Mouse (Mus musculus) gastrocnemius, adult 8-10 months (tissue): ENCODE results near the gene Trim72. TPM values are rescaled to one million over a fixed set of nuclear protein-coding genes. Genes with fewer than 3 reads are reported as not detected.

Experiments
- DNase-seq, 2 experiments: peaks; one replicate each; pipeline ENCODE4 v3.0.0; 2022; ENCODE audit warnings: low spot score in 2 of 2
- total RNA-seq, 4 experiments: library from RNA; stranded (reverse); gene quantifications; 2 replicates each; pipeline ENCODE4 v1.2.4; 2022

Gene Trim72
- total RNA-seq: 100 to 1,000 TPM; 204 to 246 (median 223) TPM

DNA sequence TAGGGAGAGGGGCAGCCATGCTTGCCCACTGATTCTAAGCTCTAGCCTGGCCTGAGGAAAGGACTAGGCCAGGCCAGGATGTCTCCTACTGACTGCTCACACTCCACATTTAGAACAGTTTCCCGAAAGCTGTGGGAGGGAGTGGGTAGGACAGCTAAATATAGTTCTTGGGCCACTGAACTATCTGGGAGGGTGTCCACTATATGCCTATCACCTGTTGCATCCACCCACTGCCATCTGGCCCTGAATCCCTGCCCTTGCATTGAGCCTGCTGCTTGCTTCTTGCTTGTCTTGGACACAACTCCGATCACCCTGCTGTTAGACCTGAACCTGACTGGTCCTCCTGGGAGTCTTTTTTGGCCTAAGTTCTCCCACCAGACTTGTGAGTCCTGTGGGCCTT is at the start of gene Trim72:
Gene Trim72 (plus strand): TSS at position 262 of the 400 bp plus-strand sequence.
- DNase-seq: peak; percentile 66 to 74

DNA sequence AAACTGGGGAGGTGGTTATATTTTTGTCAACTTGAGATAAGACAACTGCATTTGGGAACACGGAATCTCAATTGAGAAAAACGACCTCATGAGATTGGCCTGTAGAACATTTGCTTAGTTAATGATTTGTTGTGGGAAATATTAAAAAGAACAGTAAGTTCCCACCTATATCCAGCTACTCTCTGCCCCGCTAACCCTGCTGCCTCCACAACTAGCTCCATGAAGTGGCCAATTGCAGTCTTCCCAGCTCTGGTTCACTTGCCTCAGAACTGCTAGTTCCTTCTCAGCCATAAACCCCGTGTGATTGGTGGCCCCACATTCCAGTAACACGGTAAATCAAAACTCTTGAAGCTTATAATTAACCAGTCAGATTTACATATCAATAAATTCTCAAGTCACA is 44.4 kb upstream of the Trim72 start:
- no peak for DNase-seq

DNA sequence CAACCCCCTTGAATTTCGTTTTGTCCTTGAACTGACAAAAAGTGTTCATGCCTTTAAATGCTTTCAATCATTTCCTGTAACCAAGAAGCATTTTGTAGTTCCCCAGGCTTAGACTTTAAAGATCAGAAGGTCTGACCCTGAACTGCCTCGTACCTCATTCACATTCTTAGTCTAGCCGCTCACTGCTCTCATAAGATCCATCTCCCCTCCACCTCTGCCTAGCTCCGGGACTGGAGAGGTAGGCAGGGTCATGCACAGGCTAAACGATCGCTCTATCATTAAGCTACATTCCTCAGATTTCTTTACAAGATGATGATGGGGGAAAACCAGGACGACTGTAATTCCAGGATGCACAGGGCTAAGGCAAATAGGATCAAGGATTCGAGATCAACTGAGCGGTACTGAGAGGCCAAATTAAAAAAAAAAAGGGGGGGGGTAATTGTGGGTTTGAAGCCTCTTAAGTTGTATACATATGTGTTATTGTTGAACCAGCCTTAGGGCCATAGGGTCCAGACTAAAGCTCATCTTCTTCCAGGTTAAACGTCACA is 37.3 kb upstream of the Trim72 start:
- peak in 1 of 2 experiments; percentile 4 for DNase-seq

DNA sequence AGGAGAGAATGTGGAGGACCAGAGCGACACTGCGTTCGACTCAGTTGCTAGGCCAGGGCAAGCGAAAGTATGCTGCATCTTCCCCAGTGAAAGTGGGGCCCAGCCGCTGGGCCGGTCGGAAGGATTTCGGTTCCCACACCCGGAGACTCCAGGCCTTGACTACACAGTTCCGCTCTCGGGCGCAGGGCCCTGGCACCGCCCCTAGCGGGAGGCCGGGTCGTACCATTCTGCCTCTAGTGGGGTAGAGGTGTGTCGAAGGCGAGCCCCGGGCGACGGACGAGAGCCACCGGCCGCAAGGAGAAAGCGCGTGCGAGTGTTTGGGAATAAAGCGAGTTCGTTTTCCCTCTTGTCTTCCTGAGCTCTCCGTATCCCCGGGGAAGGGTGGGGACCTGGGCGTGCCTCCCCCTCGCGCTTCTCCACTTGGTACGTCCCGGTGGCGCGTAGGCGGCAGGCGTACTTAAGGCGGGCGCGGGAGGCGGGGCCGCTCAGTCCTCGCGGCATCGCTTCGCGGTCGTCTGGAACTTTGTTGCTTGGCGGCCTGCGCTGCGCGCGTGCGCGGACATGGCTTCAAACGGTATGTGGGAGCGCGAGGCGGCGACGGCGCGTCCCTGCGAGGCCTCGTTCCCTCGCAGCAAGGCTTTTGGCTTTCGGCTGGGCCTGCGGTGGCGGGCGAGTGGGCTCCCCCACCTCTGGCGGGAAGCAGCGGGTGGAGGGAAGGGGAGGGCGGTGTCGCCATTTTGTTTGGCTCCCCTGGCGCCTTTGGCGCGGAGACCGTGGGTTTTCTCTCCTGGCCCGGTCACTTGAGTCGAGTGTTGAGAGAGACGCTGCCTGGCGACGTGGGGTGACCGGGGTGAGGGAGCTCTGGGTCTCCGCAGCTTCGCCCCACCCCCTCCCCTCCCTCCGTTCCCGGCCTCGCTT is 36.5 kb upstream of the Trim72 start, which contains the start of gene Fus:
Gene Fus (plus strand): TSS at position 454 of the 918 bp plus-strand sequence.
- peak; percentile 92 to 94 for DNase-seq

DNA sequence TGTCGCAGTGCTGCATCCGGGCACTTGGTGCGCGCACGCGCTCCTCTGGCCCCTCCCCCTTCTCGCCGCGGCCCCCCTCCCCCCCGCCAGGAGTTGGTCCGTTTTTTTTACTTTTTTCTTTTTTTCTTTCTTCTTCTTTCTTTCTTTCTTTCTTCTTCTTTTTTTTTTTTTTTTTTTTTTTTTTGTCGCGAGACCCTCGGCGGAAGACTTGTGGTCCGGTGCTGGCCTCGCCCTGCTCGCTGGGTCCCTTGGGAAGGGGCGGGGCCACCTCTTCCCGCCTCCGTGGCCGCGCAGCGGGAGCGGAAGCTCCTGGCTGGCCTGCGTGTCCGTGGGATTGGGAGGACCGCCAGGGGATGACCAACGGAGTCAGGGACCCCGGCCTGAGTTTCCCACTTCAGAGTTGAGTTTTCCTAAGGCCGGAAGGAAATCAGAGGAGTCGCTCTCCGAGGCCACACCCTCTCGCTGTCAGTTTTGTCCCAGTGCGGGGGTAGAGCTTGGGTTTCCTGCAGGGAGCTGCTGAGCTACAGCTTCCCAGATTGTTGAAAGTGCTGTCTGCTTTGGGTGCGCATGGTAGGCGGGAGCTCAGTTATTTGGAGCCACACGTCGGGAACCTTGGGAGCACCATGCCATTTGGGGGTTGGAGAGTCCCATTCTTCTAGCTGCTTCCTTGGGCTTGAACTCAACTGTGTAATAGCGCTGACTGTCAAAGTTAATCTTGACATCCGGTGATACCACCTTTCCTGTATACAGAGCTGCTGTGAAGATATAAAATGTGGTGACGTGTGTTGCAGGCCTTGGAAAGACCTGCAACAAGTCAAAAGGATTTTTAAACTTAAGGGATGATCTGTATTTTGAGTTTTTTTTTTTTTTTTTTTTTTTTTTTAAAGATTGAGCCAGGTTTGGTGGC is 35.6 kb upstream of the Trim72 start:
- peak; percentile 70 to 77 for DNase-seq

DNA sequence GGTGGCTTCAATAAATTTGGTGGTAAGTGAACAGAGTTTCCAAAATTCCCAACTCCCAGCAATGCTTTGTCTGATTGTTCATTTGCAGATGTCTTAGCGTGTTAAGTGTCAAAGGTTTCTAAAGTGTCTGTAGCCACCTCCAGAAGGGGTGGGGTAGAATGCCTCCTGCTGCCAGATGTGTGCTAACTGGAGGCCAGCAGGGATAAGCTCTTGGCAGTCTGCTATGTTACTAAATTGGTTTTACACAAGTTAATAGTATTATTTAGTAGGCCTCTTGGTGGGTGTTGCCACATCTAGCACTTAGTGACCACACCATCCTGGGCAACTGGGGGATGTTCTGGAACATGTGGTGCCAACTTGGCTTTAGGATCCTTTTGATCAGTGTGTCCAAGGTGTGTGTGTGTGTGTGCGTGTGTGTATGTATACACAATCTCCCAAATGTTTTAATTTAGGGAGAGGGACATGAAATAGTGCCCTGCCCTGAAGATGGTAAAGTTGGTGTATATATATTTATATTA is 29.3 kb upstream of the Trim72 start:
- no peak for DNase-seq

DNA sequence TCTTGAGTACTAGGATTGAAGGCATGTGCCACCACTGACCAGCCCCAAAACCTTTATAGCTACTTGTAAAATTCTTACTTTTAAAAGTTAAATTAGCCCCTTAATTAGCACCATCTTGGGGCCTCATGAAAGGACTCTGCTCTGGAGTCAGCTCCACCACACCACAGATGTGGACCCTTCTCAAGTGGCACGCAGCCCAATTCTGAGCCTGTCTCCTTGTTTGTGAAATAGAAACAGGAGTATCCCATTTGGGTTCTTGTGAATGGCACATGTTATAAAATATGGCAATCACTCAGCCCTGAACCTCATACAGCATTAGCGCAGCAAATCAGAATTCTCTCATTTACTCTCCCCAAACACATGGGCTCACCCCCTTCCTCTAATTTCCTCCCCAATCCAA is 24.9 kb upstream of the Trim72 start:
- DNase-seq: no peak

DNA sequence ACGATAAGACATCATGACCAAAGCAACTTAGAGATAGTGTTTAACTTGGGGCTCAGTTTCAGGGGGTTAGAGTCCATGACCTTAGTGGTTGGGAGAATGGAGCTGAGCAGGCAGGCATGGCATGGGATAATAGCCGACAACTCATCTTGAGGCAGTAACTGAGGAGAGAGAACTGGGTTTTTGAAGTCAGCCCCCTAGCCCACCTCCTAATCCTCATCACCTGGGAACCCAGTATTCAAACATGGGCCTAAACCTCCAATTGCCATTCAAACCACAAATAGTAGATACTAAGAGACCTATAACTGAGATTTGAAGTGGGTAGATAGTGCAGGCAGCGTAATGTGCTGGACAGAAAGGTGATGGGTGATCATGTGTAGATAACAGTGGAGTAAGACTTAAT is 23.1 kb upstream of the Trim72 start:
- DNase-seq: no peak

DNA sequence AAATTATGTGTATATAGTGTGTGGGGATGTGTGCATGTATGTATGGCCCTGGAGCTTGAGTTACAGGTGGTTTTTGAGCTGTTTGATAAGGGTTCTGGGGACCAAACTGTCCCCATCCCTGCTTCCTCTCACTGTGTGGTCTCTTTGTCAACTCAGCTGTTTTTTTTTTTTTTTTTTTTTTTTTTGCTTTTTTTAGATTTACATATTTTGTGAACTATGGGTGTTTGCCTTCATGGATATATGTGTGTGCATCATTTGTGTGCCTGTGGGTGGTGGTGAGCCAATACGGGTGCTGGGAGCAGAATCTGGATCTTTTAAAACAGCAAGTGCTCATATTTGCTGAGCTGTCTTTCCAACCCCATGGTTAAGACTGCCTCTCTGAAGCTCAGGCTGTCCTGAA is 14.8 kb upstream of the Trim72 start:
- DNase-seq: no peak

DNA sequence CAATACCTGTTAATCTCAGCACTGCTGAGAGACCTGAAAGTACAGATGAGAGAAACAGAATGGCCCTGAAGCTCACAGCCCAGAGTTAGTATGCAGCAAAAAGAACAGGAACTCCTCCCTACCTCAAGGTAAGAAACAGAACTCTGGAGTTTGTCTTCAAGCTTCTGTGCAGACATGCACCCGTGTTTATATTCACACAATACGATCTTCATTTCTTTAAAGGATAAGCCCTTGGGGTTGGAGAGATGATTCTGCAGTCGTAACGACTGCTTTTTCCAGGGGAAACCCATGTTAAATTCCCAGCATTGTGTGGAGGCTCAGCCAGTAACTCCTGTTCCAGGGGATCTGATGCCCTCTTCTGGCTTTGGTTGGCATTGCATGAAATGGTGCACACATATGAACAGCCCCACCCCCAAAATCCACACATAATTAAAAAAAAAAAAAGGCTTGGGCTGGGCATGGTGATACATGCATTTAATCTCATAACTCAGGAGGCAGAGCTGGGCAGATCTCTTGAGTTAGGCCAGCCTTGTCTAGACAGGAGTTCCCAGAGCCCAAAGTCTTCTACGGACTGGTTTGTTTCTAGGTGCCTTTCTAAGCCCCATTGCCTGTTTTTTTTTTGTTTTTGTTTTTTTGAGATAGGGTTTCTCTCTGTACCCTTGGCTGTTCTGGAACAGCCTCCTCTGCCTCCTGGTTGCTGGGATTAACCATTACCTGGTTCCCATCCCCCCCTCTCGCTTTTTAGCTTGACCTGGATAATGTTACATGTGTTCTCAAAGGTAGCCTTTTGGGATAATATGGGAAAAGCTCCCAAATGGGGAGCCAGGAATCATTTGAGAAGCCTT is 11.9 kb upstream of the Trim72 start:
- DNase-seq: peak in 1 of 2 experiments; percentile 42

DNA sequence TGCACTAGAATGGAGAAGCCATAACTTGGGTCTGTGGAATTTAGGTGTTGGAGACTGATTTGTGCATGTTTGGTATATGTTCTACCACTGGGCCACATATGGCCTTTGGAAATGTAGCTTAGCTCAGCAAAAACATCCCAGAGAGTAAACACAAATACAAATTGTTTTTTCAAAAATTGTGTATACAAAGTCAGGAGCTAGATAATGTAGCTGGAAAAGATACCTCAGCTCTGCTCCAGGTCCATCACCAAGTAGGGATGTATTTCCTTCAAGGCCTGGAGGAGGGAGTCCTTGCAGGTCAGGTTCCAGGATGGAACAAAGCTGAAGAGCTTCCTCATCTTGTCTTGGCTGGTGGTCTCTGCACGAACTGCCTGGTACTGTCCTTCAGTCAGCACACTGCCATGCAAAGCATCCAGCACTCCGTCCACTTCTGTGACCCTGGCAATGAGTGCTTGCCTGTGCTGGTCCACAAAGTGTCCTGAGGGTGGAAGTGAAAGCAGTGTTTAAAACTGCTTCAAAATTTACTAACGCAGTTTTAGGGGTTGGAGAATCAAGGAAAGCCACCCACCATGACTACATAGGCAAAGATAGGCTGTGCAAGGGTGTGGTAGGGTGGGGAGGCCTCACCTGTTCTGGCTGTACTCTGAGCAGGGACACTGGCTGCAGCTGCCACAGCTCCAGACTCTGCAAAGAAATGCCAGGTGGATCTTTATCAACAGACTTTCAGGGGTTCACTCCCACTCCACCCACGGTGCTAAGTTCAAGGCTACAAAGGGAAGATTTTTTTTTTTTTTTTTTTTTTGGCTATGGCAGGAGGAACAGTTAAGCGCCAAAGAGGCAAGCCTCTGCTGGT is 11.0 kb upstream of the Trim72 start:
- no peak for DNase-seq

DNA sequence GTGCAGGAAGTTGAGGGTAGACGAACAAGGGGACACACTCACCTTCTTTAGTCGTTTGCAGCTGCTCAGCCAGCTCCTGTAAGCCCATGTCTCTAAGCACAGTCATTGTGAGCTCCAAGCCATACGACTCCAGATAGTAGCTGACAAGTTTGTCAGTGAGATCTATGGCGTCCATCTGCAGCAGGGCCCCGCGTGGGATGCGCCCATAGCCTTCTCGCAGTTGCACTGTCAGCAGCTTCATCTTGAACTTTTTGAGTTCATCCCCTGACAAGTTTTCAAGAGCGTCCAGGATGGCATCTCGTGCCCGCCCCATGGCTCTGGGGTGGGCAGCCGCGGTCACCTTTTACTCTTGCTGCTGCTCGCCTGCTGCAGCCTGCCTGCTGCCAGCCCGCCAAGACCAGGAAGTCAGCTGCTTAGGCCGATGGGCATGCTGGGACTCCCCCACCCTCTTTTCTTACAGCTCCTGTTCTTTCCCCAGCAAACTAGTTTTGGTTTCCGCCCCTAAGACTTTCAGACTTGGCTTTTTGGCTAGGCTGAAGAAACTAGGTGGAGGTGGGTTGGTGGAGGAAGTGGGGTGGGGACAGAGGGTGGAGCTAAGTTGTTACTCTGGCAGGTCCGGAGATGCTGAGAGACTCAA is 10.3 kb upstream of the Trim72 start, which contains the start of gene Pycard:
Gene Pycard (minus strand): TSS at position 527 of the 637 bp plus-strand sequence.
- DNase-seq: no peak

DNA sequence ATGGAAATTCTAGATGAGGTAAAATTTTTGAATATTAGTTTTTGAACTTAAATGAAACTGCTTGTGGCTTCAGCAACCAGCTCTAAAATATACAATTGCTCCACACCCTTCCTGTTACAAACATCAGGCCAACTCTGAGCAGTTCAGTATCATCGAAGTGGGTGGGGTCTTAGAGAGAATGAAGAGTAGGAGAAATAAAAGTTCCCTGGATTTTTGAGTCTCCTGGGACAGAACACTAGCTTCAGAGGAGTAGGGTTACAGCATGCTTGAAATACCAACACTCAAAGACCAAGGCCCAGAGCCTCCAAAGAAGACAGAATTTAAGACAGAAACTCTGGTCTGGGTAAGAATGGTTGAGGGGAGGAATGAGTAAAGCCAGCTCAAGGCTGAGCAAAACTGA is 4.3 kb upstream of the Trim72 start:
- DNase-seq: no peak

DNA sequence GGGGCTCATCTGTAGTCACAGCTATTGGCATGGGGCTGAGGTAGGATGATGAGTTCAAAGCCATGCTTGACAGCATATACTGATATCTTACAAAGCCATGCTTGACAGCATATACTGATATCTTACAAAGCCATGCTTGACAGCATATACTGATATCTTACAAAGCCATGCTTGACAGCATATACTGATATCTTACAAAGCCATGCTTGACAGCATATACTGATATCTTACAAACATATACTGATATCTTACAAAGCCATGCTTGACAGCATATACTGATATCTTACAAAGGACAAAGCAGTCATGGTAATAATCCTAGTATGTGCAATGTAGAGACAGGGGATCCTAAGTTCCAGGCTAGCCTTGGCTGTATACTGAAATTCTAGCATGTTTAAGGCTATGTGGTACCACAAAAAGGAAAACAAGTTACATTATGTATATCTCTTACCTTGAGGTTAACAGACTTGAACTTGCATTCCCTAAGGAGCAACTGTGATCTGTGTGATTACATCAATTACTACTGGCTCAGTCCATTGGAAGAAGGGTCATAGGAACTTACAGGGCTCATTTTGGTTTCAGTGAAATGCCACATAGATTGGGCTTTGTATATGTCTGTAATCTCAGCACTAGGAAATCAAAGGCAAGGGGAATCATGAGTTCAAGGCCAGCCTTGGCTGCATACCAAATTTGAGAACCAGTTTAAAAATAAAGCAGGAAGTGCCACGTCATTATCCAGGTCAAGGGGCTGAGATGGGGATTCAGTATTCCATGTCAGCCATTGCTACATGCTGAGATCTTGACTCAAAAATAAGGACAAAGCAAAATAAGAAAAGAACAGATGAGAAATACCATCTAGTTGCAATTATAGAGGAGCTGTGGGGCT is 3.4 kb upstream of the Trim72 start:
- no peak for DNase-seq

DNA sequence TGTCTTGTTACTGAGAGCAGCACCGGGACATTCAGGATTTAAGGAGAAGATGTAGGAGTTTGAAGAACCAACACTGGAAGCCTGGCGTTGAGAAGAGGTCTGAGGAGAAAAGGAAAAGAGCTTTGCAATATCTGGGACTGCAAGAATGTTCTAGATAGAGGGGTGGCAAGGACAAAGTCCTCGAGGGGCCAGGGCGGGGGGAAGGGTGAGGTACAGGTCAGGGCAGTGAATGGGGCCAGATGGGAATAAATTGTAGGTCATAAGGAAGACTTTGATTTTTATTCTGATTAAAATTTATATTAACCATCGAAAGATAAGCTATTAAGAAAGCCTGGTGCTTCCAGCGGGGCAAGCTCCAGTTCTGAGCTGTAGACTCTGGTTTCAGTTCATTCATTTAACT is 651 bp upstream of the Trim72 start:
- no peak for DNase-seq

DNA sequence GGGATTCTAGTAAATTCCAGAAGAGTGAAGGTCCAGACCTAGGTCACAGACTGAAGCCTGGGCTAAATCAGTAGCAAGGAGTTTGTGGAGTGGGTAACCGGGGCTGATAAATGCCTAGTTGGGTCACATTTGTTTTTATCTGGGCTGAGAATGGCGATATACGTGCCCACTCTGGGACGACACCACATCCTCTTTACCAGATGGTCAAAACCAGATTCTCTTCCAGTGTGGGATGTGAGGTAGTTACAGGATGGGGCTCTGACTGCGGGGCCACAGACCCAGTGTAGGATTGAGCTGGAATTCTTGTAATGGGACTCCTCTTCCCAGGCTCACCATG is 369 bp downstream of the Trim72 start:
- DNase-seq: no peak

DNA sequence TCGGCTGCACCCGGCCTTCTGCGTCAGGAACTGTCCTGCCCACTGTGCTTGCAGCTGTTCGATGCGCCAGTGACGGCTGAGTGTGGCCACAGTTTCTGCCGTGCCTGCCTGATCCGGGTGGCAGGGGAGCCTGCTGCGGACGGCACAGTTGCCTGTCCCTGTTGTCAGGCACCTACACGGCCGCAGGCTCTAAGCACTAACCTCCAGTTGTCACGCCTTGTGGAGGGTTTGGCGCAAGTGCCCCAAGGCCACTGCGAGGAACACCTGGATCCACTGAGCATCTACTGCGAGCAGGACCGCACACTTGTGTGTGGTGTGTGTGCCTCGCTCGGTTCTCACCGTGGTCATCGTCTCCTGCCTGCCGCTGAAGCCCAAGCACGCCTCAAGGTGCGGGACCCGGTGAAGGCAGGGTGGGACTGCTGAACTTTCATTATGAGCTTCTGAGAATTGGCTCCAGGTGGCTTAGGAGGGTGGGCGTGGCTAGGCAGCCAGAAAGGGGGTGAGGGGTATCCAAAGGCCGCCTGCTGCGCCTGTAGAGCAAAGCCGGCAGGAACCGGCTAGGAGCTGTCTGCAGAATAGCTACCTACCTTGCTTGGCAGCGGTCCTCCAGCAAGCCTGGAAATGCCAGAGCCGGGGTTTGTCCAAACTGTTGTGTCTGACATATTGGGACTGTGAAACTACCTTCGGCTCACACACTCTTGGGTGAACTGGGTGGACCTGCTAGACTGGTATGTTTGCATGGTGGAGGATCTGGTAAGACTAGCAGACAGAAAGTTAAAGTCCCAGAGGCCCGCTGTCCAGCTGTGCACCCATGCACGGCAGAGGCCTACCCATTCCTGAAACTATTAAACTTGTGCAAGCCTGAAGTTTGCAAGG is 976 bp downstream of the Trim72 start:
- DNase-seq: peak; percentile 53 to 58
